Mouse (Mus musculus) ZHBTc4 (cell line): ENCODE results near the gene Gm28635.
A peak's percentile ranks its signal among the peaks of the same experiment; 100 is the strongest.

Experiments used
- DNase-seq: peaks from one replicate; pipeline ENCODE4 v3.0.0-alpha.2; 2011; ENCODE audit warnings: low read depth, low spot score

Gm28635 gene

GRCm38 (mm10) chr2:84592801-84593200 is 85.0 kb downstream of the Gm28635 start:
- DNase-seq: no peak

DNA sequence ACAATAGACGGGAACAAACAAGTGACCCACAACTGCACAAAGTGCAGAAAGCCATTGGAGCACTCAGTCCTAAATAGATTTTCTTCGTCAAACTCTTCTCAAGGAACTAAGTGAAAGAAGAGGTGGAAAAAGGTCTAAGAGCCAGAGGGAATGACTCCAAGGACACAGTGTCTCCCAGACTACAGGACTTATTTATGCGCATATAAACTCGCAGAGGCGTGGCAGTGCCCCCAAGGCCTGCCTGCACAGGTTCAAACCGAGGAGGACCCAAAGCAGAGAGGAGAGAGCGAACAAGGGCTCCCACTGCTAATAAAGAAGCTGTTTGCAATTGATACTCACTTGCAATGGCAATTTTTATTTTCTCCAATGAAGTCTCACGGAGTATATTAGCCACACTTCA is 92.1 kb downstream of the Gm28635 start:
- peak; percentile 57 for DNase-seq

DNA sequence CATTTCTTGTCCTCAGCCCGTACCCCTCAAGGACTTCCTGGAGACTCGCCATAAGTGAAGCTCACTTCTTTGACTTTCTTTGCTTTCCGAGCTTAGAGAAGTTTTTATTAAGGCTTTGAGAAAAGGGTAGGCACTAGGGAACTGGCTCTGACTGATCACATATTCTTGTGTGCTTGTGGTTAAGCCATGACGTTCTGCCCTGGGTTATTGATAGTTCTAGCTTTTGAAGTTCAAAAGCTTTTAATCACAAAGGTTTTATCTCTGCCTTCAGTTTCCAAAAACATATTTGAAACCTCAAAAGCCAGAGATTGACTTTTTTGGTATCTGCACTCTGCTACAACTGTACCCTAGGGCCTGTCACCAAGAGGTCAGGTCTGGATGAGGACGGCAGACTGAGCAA is 95.6 kb downstream of the Gm28635 start:
- no peak for DNase-seq

DNA sequence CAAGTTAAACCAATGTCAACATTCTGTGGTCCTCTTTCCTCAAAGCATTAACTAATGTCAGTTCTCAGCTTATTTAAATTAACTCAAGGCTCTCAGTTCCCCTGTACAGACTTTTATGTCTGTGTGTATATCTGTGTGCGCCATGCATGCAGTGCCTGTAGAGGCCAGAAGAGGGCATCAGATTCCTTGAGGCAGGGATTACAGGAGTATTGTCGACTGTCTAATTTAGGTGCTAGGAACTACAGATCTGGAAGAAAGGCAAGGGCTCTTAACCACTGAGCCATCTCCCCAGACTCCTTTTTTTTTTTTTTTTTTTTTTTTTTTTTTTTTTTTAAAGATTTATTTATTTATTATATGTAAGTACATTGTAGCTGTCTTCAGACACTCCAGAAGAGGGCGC is 96.6 kb downstream of the Gm28635 start:
- DNase-seq: peak; percentile 70

GRCm38 (mm10) chr2:84579311-84579710 is 98.5 kb downstream of the Gm28635 start:
- DNase-seq: peak; percentile 61

- DNase-seq: no peak
Observed at GRCm38 (mm10) chr2:84574130-84574529, 103.7 kb downstream of the Gm28635 start.

DNA sequence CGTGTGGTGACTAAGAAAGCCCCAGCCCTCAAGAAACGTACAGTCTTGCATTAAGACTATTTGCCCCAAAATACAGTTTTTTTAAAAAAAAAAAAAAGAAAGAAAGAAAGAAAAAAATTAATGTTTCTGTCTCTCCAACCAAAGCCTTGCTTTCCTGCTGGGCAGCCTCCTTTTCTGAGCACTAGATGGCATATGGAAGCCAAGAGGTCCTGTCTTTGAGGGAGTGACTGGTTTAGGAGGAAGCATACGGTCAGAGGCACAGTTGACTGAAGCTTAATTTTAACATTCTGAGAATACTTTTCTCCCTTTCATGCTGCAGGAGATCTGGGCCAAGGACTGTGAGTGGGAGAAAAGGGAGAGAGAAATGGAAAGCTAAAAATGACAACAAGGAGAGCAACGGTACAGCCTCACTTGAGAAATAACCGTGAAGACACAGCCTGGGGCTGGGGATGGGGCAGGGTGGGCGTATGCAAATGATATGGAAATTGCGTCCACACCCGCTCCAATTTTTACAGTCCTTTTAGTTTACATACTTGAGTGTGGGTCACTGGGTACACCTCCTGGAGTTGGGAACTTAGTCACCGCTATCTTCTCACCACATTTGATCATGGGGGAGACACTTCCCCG is 120.8 kb downstream of the Gm28635 start:
- DNase-seq: peak; percentile 16
